Mouse (Mus musculus) thymus, postnatal 25 days (tissue): ENCODE data around the gene Rorb.

Experiments used
- DNase-seq: peaks from one replicate; pipeline ENCODE4 v3.0.0; 2022

Gene Rorb

GRCm38 (mm10) chr19:19004023-19004656, 106.9 kb downstream of the Rorb start:
- no peak for DNase-seq

GRCm38 (mm10) chr19:18998966-18999365, 112.0 kb downstream of the Rorb start:
- no peak for DNase-seq

GRCm38 (mm10) chr19:18997711-18998110, 113.3 kb downstream of the Rorb start:
- no peak for DNase-seq

- DNase-seq = no peak
Measured at GRCm38 (mm10) chr19:18979996-18980395, 131.0 kb downstream of the Rorb start.

- no peak for DNase-seq
Measured at GRCm38 (mm10) chr19:18974796-18975660, 136.0 kb downstream of the Rorb start.

GRCm38 (mm10) chr19:18969386-18969785, 141.6 kb downstream of the Rorb start:
- DNase-seq = no peak

GRCm38 (mm10) chr19:18967307-18967706, 143.7 kb downstream of the Rorb start:
- DNase-seq = no peak

- DNase-seq = no peak
Measured at GRCm38 (mm10) chr19:18959862-18960261, 151.1 kb downstream of the Rorb start.

- no peak for DNase-seq
Measured at GRCm38 (mm10) chr19:18952806-18953205, 158.2 kb downstream of the Rorb start.

GRCm38 (mm10) chr19:18947193-18947592, 163.8 kb downstream of the Rorb start:
- DNase-seq = no peak

- DNase-seq = no peak
Measured at GRCm38 (mm10) chr19:18945265-18945664, 165.7 kb downstream of the Rorb start.

GRCm38 (mm10) chr19:18941391-18941790, 169.6 kb downstream of the Rorb start:
- no peak for DNase-seq

GRCm38 (mm10) chr19:18911755-18912340, 199.1 kb downstream of the Rorb start:
- DNase-seq = no peak

- no peak for DNase-seq
Measured at GRCm38 (mm10) chr19:18909641-18910040, 201.4 kb downstream of the Rorb start.

- DNase-seq = no peak
Measured at GRCm38 (mm10) chr19:18905511-18905910, 205.5 kb downstream of the Rorb start.

- no peak for DNase-seq
Measured at GRCm38 (mm10) chr19:18902694-18903067, 208.3 kb downstream of the Rorb start.

- no peak for DNase-seq
Measured at GRCm38 (mm10) chr19:18902041-18902693, 208.8 kb downstream of the Rorb start.

GRCm38 (mm10) chr19:18898238-18898637, 212.8 kb downstream of the Rorb start:
- no peak for DNase-seq

- DNase-seq = no peak
Measured at GRCm38 (mm10) chr19:18890216-18890615, 220.8 kb downstream of the Rorb start.

- no peak for DNase-seq
Measured at GRCm38 (mm10) chr19:18889632-18890031, 221.4 kb downstream of the Rorb start.

GRCm38 (mm10) chr19:18889117-18889627, 221.8 kb downstream of the Rorb start:
- no peak for DNase-seq

- no peak for DNase-seq
Measured at GRCm38 (mm10) chr19:18888491-18889116, 222.4 kb downstream of the Rorb start.
